Mouse (Mus musculus): ENCODE results near the gene Rnase10. TPM values are rescaled to one million over a fixed set of nuclear protein-coding genes. Genes with fewer than 3 reads are reported as not detected.
"Not testable (repeated sequence)": the region's sequence is repeated elsewhere in the genome, so short reads cannot be mapped to it uniquely, and the experiment has no call there.

Gene Rnase10
- polyA plus RNA-seq (2015; fragmentation: Nextera tagmentation; extraction: Ambion mirVana): not detected in 2 replicates

DNA sequence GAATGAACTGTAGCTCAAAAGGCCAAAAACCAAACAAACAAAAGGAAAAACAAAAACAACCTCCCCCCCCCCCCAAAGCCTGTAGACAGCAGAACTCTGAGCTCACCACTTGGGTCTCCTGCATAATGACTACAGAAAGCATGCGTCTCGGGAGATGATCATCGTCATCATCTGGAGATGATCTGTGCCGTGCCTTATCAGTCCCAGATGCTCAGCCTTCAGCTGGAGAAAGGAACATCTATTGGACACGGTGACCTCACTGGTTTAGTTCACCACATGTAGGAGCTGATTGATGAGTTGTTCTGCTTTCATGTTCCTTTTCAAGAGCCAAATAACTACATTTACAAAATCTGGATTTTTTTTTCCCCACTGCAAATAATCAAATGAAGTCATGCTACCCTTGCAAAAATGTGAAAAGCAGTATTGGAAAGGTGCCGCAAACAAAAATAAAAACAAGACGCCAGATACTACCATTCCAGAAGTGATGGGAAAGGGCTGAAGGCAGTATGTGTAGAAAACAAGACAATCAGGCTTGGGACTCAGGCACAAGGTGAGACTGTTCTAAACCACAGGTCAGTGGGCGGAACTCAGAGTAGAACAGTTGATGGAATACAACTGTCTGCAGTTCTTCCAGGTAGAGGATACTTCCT lies at the start of gene Rnase10:
Rnase10 (plus strand) TSS at position 600 of the 650 bp plus-strand sequence.
- no peaks in the 10 kb centered on the region for H3K27me3 ChIP-seq
- H3K4me2 ChIP-seq: no peak within 1 kb of the TSS
- 85% methylated on average over 8 of the region's 8 CpGs for WGBS
- ATAC-seq (ENCODE audit: low FRiP score): no peak
- no peaks in the 10 kb centered on the region for H3K36me3 ChIP-seq
- H3K4me1 ChIP-seq (replicated peaks): no peaks in the 10 kb centered on the region
- H3K27ac ChIP-seq: no peak within 1 kb of the TSS
- H3K9ac ChIP-seq: no peak within 1 kb of the TSS
- H3K9me3 ChIP-seq: no peaks in the 10 kb centered on the region
- no peak within 1 kb of the TSS for H3K4me3 ChIP-seq

DNA sequence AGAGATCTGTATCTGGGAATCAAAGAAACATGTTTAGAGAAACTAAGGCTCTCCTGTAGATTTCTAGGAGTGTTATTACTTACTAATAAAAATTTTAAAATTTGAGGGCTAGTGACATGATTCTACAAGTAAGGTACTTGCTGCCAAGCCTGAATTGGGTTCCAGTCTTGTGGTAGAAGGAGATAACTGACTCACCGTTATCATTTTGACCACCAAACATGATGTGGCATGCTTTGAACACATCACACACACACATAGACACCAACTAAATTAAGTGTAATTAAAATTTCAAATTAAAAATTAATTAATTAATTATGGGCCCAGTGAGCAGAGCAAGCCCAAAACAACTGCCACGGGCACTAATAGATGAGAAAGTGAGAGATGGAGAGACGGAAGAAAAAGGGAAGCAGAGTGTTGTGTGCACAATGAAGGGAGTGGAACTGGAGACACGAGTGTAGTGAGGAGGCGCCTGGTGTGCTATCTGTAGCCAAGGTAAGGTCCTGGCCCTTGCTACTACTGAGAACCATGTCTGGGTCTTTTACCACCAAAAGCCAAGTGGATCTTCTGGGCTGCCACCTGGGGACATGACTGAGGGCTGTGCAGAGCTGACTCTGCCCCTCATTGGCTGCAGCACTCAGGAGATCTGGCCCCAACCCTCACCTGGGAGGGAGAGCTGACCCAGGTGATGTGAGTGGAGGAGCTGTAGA lies 49.1 kb upstream of the Rnase10 start:
- H3K4me3 ChIP-seq; H3K9ac ChIP-seq; H3K27ac ChIP-seq; H3K9me3 ChIP-seq; H3K27me3 ChIP-seq; ATAC-seq (ENCODE audit: low FRiP score); H3K4me1 ChIP-seq (replicated peaks); H3K36me3 ChIP-seq; H3K4me2 ChIP-seq: not testable (repeated sequence)
- 94% methylated on average over 5 of the region's 5 CpGs for WGBS

DNA sequence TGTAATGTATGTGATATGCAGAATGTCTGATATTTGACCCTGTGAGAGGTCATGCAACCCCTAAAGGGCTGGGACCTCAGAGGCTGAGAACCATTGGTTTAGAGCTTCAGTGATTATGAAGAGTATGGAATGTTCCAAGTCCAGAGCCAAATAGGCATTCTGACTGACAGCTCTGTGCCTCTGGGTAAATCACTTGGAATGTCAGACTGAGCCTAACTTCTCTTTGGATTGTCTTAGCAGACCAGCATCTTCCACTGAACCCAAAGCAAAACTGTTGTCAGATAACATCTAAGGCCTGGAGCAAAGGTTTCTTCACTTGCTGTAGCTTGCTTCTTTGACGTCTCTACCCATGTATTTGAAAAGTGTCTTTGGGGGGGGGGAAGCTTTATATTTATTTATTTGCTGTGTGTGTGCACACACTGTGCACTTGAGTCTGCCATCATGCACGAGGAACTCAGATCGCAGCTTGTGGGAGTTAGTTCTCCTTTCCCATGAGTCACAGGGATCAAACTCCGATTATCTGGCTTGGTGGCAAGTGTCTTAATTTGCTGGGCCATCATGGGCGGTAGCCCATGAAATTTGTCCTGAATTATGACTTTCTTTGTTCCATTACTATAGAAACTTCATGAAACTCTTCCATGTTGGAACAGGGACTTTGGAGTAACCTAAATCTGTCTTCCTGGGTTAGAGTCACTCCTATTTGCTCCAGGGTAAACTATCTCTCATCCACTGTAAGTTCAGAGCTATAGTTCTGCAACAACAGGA lies 39.2 kb upstream of the Rnase10 start:
- Histone ChIP-seq H3K9ac (no peak overlapping the region), H3K4me2 (no peak overlapping the region), H3K4me1 (replicated peaks) (peaks cover 8% of the 10 kb centered on the region; the same call in 1 of the 2 replicates), H3K27ac (no peak overlapping the region), H3K4me3 (no peak overlapping the region), H3K27me3 (no peaks in the 10 kb centered on the region), H3K36me3 (no peaks in the 10 kb centered on the region), H3K9me3 (no peaks in the 10 kb centered on the region)
- no peak for ATAC-seq (ENCODE audit: low FRiP score)
- 80% methylated on average over 5 of the region's 5 CpGs for WGBS

DNA sequence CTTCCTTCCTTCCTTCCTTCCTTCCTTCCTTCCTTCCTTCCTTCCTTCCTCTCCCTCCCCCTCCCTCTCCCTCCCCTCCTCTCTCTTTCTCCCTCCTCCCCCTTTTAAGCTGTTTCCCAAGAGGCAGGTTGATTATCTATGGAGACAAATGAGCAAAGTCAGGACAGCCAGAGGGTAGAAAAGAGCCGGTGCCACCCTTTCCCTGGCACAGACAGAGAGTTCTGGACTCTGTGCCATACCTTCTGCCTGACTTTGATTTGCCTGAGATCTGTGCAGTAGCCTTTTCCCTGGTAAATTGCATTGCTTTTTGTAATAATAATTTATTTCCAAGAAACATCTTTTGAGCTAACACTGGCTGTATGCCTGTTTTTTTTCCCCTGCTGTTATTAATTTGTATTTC lies 38.5 kb upstream of the Rnase10 start:
- H3K4me2 ChIP-seq: peak overlapping the region; percentile 27; the same call in 1 of the 2 replicates
- peaks cover 8% of the 10 kb centered on the region; the same call in 1 of the 2 replicates for H3K4me1 ChIP-seq (replicated peaks)
- H3K4me3 ChIP-seq: no peak overlapping the region
- H3K9me3 ChIP-seq: no peaks in the 10 kb centered on the region
- ATAC-seq (ENCODE audit: low FRiP score): no peak
- H3K9ac ChIP-seq: no peak overlapping the region
- H3K27me3 ChIP-seq: no peaks in the 10 kb centered on the region
- no peak overlapping the region for H3K27ac ChIP-seq
- no peaks in the 10 kb centered on the region for H3K36me3 ChIP-seq
- WGBS: 4% methylated on average over 1 of the region's 1 CpGs

- no peak for ATAC-seq (ENCODE audit: low FRiP score)
- no peaks in the 10 kb centered on the region for H3K36me3 ChIP-seq
- H3K27ac ChIP-seq: no peak overlapping the region; the same call in none of the 2 replicates
- no peak overlapping the region for H3K9ac ChIP-seq
- H3K4me3 ChIP-seq: no peak overlapping the region
- peaks cover 8% of the 10 kb centered on the region; the same call in 1 of the 2 replicates for H3K4me1 ChIP-seq (replicated peaks)
- no peaks in the 10 kb centered on the region for H3K27me3 ChIP-seq
- no peaks in the 10 kb centered on the region for H3K9me3 ChIP-seq
- peak overlapping the region; percentile 27 for H3K4me2 ChIP-seq
- 17% methylated on average over 12 of the region's 12 CpGs for WGBS
Observed at GRCm38 (mm10) chr14:50969558-50970544, 37.7 kb upstream of the Rnase10 start.

- H3K9me3 ChIP-seq: no peaks in the 10 kb centered on the region
- no peak overlapping the region for H3K4me3 ChIP-seq
- H3K27me3 ChIP-seq: no peaks in the 10 kb centered on the region
- H3K36me3 ChIP-seq: no peaks in the 10 kb centered on the region
- no peak overlapping the region for H3K27ac ChIP-seq
- H3K4me1 ChIP-seq (replicated peaks): peaks cover 8% of the 10 kb centered on the region; the same call in 1 of the 2 replicates
- no peak for ATAC-seq (ENCODE audit: low FRiP score)
- no peak overlapping the region for H3K4me2 ChIP-seq
- H3K9ac ChIP-seq: no peak overlapping the region
- WGBS: 90% methylated on average over 1 of the region's 1 CpGs
Observed at GRCm38 (mm10) chr14:50970822-50971221, 36.7 kb upstream of the Rnase10 start.

GRCm38 (mm10) chr14:50973054-50973453 lies 34.5 kb upstream of the Rnase10 start:
- not testable (repeated sequence) for H3K9ac ChIP-seq; H3K27me3 ChIP-seq; H3K4me2 ChIP-seq; H3K36me3 ChIP-seq; H3K4me3 ChIP-seq; H3K27ac ChIP-seq; ATAC-seq (ENCODE audit: low FRiP score); H3K9me3 ChIP-seq
- WGBS: 93% methylated on average over 5 of the region's 5 CpGs
- peaks cover 12% of the 10 kb centered on the region for H3K4me1 ChIP-seq (replicated peaks)

DNA sequence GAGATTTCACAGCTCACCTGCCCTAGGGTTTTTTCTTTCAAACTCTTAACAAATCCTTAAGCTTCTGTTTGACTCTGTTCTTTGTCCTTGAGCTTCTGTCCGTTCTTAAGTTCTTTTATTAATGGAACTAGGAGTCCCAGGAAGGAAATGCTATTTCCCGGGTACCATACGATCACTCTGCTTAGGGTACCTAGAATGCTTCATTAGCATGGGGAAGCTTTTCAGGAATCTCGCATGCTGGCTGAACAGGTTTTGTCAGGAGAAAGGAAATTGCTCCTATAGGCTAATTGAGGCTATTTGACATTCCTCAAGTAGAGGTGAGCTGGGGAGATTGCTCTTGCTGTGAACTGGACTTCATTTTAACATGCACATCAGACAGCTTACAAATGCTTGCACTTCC lies 33.9 kb upstream of the Rnase10 start:
- H3K4me2 ChIP-seq: no peak overlapping the region
- no peaks in the 10 kb centered on the region for H3K27me3 ChIP-seq
- ATAC-seq (ENCODE audit: low FRiP score): no peak
- H3K9me3 ChIP-seq: no peaks in the 10 kb centered on the region
- H3K36me3 ChIP-seq: no peaks in the 10 kb centered on the region
- H3K9ac ChIP-seq: no peak overlapping the region
- no peak overlapping the region for H3K4me3 ChIP-seq
- H3K27ac ChIP-seq: no peak overlapping the region
- peaks cover 12% of the 10 kb centered on the region for H3K4me1 ChIP-seq (replicated peaks)
- WGBS: 72% methylated on average over 4 of the region's 4 CpGs

- H3K9me3 ChIP-seq: no peaks in the 10 kb centered on the region
Observed at GRCm38 (mm10) chr14:50975001-50975400, 32.5 kb upstream of the Rnase10 start.

GRCm38 (mm10) chr14:50976674-50977073 lies 30.9 kb upstream of the Rnase10 start:
- H3K9me3 ChIP-seq: no peaks in the 10 kb centered on the region
- ATAC-seq (ENCODE audit: low FRiP score): no peak
- 13% methylated on average over 9 of the region's 9 CpGs for whole genome bisulfite sequencing
- H3K9ac ChIP-seq: no peak overlapping the region
- no peak overlapping the region for H3K27ac ChIP-seq
- no peaks in the 10 kb centered on the region for H3K27me3 ChIP-seq
- H3K4me3 ChIP-seq: no peak overlapping the region
- H3K36me3 ChIP-seq: no peaks in the 10 kb centered on the region
- H3K4me2 ChIP-seq: 0 out of 2 replicates have a peak overlapping the region, but pooled peaks have one; percentile 8
- peaks cover 4% of the 10 kb centered on the region; the same call in 1 of the 2 replicates for H3K4me1 ChIP-seq (replicated peaks)

More at GRCm38 (mm10) chr14:50975001-50975400, 32.5 kb upstream of the Rnase10 start:
- no peak overlapping the region for H3K4me2 ChIP-seq
- no peaks in the 10 kb centered on the region for H3K27me3 ChIP-seq
- peaks cover 4% of the 10 kb centered on the region; the same call in 1 of the 2 replicates for H3K4me1 ChIP-seq (replicated peaks)
- no peak overlapping the region for H3K4me3 ChIP-seq
- H3K36me3 ChIP-seq: no peaks in the 10 kb centered on the region
- H3K27ac ChIP-seq: no peak overlapping the region
- no peak for ATAC-seq (ENCODE audit: low FRiP score)
- 59% methylated on average over 5 of the region's 5 CpGs for WGBS
- no peak overlapping the region for H3K9ac ChIP-seq

- not testable (repeated sequence) for H3K27me3 ChIP-seq; H3K9me3 ChIP-seq; H3K4me3 ChIP-seq; H3K36me3 ChIP-seq; H3K27ac ChIP-seq; H3K4me1 ChIP-seq (replicated peaks); H3K4me2 ChIP-seq; H3K9ac ChIP-seq; ATAC-seq (ENCODE audit: low FRiP score)
- WGBS: 89% methylated on average over 6 of the region's 6 CpGs
Observed at GRCm38 (mm10) chr14:50978451-50978850, 29.1 kb upstream of the Rnase10 start.
